Mouse (Mus musculus) limb, embryonic 14.5 days (tissue): Measurements from ENCODE around the gene Vwa7. TPM values are rescaled to one million over a fixed set of nuclear protein-coding genes. Genes with fewer than 3 reads are reported as not detected.
"Not testable (repeated sequence)": the region's sequence is repeated elsewhere in the genome, so short reads cannot be mapped to it uniquely, and the experiment has no call there.

ENCODE experiments used
- ATAC-seq: fragments of 200-750 bp; cut with Nextera tagmentation; 2 replicates; pipeline ENCODE4 v1.8.0; 2017; ENCODE audit warnings: low read depth, moderate number of reproducible peaks, moderate TSS enrichment; ENCODE audit not compliant: low FRiP score
- DNase-seq: peaks from one replicate; pipeline ENCODE4 v3.0.0-alpha.2; 2015; ENCODE audit warnings: low spot score
- H3K27ac ChIP-seq: fragments of 300-500 bp; sonication (generic); replicated peaks from 2 replicates; pipeline ENCODE4 v1.5.1; 2014; ENCODE audit warnings: low read depth, mild to moderate bottlenecking, low read length, moderate library complexity, mixed read lengths
- H3K27me3 ChIP-seq: fragments of 300-500 bp; sonication (generic); 2 replicates; pipeline ENCODE4 v1.6.1; 2014; ENCODE audit warnings: low read length, mixed read lengths; ENCODE audit not compliant: control insufficient read depth, insufficient read depth
- H3K36me3 ChIP-seq: fragments of 300-500 bp; sonication (generic); 2 replicates; pipeline ENCODE4 v1.6.1; 2014; ENCODE audit warnings: mild to moderate bottlenecking, low read length, moderate library complexity, mixed read lengths; ENCODE audit not compliant: control insufficient read depth, insufficient read depth
- H3K4me1 ChIP-seq: fragments of 300-500 bp; sonication (generic); 2 replicates; pipeline ENCODE4 v1.6.1; 2014; ENCODE audit warnings: antibody characterized with exemption, low read length, mixed read lengths; ENCODE audit not compliant: control insufficient read depth, insufficient read depth
- H3K4me2 ChIP-seq: fragments of 300-500 bp; sonication (generic); replicated peaks from 2 replicates; pipeline ENCODE4 v1.6.1; 2014; ENCODE audit warnings: low read depth, mild to moderate bottlenecking, low read length, moderate library complexity; ENCODE audit not compliant: severe bottlenecking
- H3K4me3 ChIP-seq: fragments of 300-500 bp; sonication (generic); replicated peaks from 2 replicates; pipeline ENCODE4 v1.5.1; 2014; ENCODE audit warnings: low read length
- H3K9ac ChIP-seq: fragments of 300-500 bp; sonication (generic); 2 replicates; pipeline ENCODE4 v1.6.1; 2014; ENCODE audit warnings: mild to moderate bottlenecking, low read depth, low read length, moderate library complexity; ENCODE audit not compliant: severe bottlenecking
- H3K9me3 ChIP-seq: fragments of 300-500 bp; sonication (generic); 2 replicates; pipeline ENCODE4 v1.6.1; 2016; ENCODE audit warnings: low read length; ENCODE audit not compliant: control insufficient read depth
- POLR2A ChIP-seq: fragments of 200-500 bp; IDR thresholded peaks from 2 replicates; pipeline ENCODE4 v1.8.0; 2012; ENCODE audit warnings: inconsistent platforms, mild to moderate bottlenecking, moderate library complexity, borderline replicate concordance; ENCODE audit not compliant: insufficient read depth, insufficient read length; ENCODE audit errors: extremely low read depth
- WGBS: fragments of 180-500 bp; shearing (Covaris S2); extraction: QIAGEN DNeasy Blood & Tissue Kit; methylation state at CpG from one replicate; pipeline ENCODE4 v1.1.7; 2014; 5-methylcytosine and 5-hydroxymethylcytosine counted together
- polyA plus RNA-seq, 2 experiments: library from polyadenylated mRNA; depleted of rRNA in 1 of 2; stranded (reverse) in 1 of 2; unstranded in 1 of 2; fragments of >200 nt; fragmentation: Nextera tagmentation in 1 of 2; extraction: Ambion mirVana in 1 of 2; gene quantifications; 2 replicates each; pipeline versions ENCODE4 v1.2.1 to v1.2.3; 2012 to 2014

The Vwa7 gene
- polyA plus RNA-seq, 2 experiments = 0.15 to 0.64 TPM

GRCm38 (mm10) chr17:34996411-34997141, 19.8 kb upstream of the Vwa7 start:
- TF ChIP-seq POLR2A = no peak
- Histone ChIP-seq H3K4me2 (no peak overlapping the region), H3K27me3 (no peaks in the 10 kb centered on the region), H3K9ac (no peak overlapping the region), H3K27ac (no peak overlapping the region), H3K9me3 (no peaks in the 10 kb centered on the region), H3K4me3 (no peak overlapping the region), H3K36me3 (peaks cover 9% of the 10 kb centered on the region), H3K4me1 (peaks cover 8% of the 10 kb centered on the region; the same call in 1 of the 2 replicates)
- ATAC-seq (no peak), DNase-seq (no peak)
- WGBS = 94% methylated on average over 12 of the region's 14 CpGs

- Histone ChIP-seq H3K9me3 (no peaks in the 10 kb centered on the region), H3K36me3 (peaks cover 9% of the 10 kb centered on the region), H3K4me3 (no peak overlapping the region), H3K4me1 (peaks cover 8% of the 10 kb centered on the region), H3K27me3 (no peaks in the 10 kb centered on the region), H3K27ac (no peak overlapping the region), H3K4me2 (no peak overlapping the region), H3K9ac (no peak overlapping the region)
- no peak for TF ChIP-seq POLR2A
- DNase-seq = no peak
- no peak for ATAC-seq
- WGBS = 88% methylated on average over 5 of the region's 5 CpGs
These were observed 19.3 kb upstream of the Vwa7 start for GRCm38 (mm10) chr17:34997142-34997483.

DNA sequence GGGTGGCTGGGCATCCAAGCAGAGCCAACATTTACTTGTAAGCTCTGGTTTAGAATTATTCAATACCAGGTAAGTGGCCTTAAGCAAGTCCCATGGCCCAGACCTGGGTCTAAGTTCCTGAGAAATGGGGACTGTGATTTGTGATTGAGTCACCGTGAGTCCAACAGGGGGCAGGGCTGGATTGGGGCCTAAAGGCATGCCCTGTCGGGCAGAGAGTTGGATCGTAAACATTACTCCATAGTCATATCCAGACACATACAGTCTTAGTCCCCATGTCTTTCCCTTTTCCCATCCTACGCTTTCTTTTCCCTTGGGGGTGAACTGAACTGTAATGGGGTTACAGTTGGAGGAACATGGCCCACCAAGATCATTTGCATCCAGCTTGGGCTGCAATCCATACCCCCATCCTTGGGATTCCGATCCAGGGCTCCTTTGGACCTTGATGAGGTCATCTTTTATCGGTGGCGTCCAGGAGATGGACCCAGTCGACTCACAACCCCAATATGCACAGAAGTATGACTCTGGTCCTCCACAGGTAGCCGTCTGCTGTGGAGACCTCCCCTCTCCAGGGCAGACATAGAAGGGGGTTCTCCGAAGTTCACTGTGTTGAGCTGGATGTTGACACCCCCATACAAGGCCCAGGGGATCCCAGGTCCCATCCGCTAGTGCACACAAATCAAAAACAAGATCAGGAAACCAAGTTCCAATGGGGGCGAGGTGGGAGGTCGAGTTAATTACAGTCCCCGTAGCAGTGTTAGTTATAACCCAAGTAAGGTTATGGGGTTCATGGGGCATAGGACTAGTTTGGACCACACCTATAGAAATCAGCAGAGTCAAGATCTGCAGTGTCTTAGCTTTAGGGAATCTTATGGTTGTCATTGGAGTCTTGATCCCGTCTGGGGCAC, 17.6 kb upstream of the Vwa7 start:
- Histone ChIP-seq H3K27me3 (no peaks in the 10 kb centered on the region), H3K27ac (no peak overlapping the region), H3K9ac (no peak overlapping the region), H3K4me3 (no peak overlapping the region; the same call in 1 of the 2 replicates), H3K4me2 (peak overlapping the region; percentile 65; the same call in 1 of the 2 replicates), H3K36me3 (peaks cover 9% of the 10 kb centered on the region), H3K4me1 (peaks cover 18% of the 10 kb centered on the region), H3K9me3 (no peaks in the 10 kb centered on the region)
- ATAC-seq (no peak), DNase-seq (no peak)
- TF ChIP-seq POLR2A = no peak
- 91% methylated on average over 15 of the region's 15 CpGs for WGBS

GRCm38 (mm10) chr17:34999871-35000716, 16.3 kb upstream of the Vwa7 start:
- Histone ChIP-seq H3K36me3 (peaks cover 21% of the 10 kb centered on the region), H3K9ac (peak overlapping the region; percentile 78), H3K4me3 (peak overlapping the region; percentile 91), H3K4me2 (peak overlapping the region; percentile 88), H3K27ac (peak overlapping the region; percentile 99), H3K4me1 (peaks cover 18% of the 10 kb centered on the region)
- not testable (repeated sequence) for H3K27me3 ChIP-seq, DNase-seq, H3K9me3 ChIP-seq, ATAC-seq
- 20% methylated on average over 29 of the region's 32 CpGs for WGBS
